Mouse (Mus musculus): Measurements from ENCODE around the gene Brf1.

DNA sequence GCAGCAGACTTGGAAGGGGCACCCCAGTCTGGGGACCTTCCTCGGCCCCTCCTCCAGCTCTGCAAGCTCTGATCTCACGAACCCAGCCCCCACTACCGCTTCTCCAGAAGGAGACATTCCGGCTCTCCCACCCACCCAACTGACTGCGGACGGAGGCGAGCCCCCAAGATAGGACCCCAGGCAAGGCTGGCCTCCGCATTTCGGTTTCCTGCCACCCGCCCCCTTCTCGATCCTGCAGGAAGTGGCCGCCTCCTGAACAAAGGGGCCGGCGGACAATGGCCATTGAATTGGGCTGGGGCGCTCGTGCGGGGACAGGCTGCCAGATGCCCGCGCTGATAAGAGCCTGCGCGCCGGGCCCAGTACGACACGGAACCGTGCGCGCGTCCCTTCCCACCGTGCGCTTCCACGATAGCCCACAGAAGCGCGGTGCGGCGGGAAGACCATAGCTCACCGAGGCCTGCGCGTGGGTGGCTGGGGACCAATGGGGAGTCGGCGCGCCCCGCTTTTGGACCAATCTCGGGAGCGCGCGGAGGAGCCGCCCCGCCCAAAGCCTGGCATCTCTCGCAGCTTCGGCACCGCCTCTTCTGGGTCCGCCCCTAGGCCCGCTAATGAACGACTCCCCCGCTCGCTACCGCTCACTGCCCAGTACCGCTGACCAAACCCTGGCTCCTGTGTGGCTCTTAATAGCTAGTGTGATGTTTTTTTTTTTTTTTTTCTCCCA lies 50.3 kb downstream of the Brf1 start:
- TF ChIP-seq CTCF (IDR thresholded peaks at IDR 0.05; ENCODE audit: insufficient read depth, low read length) (no peak), POLR2A (IDR thresholded peaks at IDR 0.05; ENCODE audit: borderline replicate concordance, extremely low read depth, low read depth, low read length) (peak; percentile 41)
